Mouse (Mus musculus): Measurements from ENCODE around the gene Itgb3. TPM values are rescaled to one million over a fixed set of nuclear protein-coding genes. Genes with fewer than 3 reads are reported as not detected.

Gene Itgb3
- total RNA-seq, 1 experiment from 2014 or later = 6.1 TPM

DNA sequence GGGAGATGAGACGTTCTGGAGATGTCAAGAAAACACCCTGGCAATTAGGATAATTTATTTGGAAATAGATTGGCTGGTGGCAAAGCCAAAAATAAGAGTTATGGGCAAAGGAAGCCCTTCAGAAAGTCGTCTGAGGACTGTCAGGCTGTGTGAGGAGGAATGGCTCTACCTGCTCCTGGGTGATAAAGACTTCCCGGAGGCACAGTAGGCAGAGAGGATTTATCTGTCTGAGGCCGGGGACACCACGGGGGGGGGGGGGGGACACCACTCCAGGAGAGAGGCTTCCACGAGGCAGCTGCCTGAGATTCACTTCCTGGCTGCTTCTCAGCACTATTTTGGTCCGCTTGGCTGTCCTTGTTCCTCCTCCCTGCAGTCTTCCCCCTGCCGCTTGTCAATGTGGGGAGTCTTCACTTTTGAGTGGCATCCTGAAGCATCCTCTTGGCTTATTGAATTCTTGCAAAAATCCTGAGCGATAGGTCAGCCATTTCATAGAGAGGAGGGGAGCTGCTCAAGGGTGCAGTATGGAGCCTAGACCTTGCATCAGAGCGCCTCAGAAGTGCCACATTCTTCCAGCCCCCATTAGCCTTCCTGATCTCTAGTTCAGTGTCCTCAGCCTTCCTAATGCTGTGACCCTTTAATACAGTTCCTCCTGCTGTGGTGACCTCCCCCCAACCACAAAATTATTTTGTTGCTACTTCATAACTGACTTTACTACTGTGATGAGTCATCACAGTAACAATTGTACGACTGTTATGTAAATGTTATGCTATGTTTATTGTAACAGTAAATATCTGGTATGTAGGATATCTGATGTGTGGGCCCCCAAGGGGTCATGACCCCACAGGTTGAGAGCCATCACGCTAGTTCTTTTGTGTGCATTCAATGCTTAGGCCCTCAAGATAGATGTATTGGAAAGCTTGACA lies 14.5 kb downstream of the Itgb3 start:
- DNase-seq = no peak

DNA sequence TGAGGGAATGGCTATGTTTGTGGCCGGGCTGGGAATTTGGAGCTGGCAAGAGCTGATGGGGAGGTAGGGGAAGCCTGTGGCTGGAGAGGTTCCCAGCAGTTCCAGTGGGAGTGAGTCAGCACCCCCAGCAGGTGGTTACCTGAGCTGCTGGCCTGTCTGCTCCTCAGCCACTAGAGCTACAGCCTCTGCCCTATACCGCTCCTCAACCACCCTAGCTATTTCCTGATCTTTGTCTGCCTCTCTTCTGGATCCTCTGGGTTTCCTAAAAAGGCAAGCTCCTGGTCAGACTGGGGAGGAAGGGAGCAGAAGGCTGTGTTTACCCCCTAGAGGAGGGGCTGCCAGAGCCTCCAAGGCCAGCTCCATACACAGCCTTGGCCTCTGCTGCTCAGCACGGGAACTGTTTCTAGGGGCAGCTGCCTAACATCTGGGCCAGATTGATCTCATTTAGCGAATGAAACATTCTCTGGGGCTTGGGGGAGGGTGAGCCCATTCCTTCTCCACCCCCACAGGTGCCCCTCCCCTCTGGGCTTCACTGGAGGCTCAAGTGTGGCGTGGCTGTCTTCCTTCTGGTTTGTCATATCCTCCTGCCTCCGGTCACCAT lies 17.1 kb downstream of the Itgb3 start:
- no peak for DNase-seq

DNA sequence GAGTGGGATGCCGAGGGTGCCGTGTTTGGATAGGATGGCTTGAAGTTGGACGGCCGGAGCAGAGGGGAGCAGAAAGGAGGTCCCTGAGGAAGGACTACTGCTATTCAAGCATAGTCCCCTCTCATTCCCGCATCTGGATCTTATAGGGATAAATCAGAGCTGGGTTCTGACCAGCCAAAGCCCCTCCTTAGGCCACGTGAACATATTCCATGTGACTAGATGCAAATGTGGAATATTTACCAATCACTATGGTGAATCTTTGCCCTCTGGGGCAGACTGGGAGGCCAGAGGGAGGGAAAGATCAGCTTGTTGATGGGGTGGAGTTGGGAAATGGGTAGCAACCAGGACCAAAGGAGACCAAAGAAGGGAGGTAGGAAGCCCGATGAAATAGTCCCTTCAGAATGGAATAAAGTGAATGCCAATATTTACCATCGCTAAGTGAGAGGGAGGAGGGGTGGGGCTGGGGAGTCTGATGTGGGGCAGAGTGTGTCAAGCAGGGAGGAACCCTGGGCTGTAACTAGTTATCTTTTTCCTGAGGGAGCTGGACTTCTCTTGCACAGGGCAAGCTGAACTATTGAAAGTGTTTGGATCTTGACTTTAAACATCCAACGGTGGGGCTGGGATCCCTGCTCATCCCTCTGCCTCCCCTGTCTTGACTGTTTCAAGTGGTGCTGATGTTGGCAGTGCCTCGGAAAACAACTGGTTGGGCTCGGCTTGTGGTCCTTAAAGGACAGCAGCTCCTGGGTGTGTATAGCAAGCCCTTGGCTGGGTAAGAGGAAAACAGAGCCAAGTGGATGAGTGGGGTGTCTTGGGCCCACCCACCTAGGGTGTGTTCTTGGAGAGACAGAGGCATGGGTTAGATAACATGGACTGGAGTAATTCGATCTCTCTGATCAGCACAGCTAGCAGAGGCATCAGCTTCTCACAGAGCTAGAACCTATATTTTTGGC lies 17.9 kb downstream of the Itgb3 start:
- no peak for DNase-seq

DNA sequence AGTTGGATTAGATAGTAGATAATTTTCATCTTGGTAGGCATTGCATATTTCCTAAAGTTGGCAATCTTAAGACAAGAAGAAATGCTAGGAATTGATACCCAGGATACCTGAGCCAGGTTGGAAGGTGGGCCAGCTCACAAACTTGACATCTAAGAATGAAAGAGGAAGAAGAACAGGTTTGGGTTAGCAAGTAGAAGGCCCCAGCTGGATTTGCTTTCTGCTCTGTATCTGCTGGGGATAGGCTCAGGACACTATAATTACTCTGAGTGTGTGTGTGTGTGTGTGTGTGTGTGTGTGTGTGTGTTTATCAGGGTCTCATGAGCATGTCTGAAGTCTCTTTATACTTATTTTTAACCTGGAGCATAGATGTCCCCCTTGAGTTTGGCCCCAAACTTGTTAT lies 18.8 kb downstream of the Itgb3 start:
- DNase-seq = no peak

- no peak for DNase-seq
Measured at GRCm38 (mm10) chr11:104627616-104628301, 20.0 kb downstream of the Itgb3 start.

GRCm38 (mm10) chr11:104628566-104628965 lies 20.8 kb downstream of the Itgb3 start:
- no peak for DNase-seq

DNA sequence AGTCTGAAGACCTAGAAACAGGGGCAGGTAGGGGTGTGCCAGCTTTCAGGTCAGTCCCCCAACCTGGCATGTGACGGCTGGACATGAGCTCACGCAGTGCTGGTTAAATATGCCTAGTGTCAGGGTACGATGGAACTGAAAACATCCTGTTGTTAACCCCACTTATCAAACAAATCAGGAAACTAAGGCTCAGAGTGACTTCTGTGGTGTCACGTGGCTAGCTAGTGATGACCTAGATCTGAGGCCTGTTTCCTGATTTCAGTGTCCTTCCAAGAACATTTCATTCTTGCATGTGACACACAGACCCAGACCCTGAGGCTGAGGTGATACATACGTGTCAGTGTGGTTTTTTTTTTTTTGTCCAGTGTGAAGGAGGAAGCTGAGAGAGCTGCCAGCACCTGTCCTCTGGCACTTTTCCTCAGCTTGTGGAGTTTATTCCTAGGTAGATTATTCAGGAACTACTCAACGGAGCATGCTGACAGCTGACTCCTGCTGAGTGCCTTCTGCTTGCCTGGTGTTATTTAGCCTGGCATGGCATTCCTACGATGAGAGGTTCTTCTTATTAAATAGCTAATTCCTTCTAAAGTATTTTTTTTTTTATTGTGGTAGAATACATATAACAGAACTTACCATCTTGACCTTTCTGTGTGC lies 22.5 kb downstream of the Itgb3 start:
- DNase-seq = no peak

- no peak for DNase-seq
Measured at GRCm38 (mm10) chr11:104631306-104631705, 23.5 kb downstream of the Itgb3 start.

- DNase-seq = no peak
Measured at GRCm38 (mm10) chr11:104637010-104637409, 29.2 kb downstream of the Itgb3 start.

GRCm38 (mm10) chr11:104638006-104638405 lies 30.2 kb downstream of the Itgb3 start:
- DNase-seq = no peak

- DNase-seq = no peak
Measured at GRCm38 (mm10) chr11:104638906-104639305, 31.1 kb downstream of the Itgb3 start.

DNA sequence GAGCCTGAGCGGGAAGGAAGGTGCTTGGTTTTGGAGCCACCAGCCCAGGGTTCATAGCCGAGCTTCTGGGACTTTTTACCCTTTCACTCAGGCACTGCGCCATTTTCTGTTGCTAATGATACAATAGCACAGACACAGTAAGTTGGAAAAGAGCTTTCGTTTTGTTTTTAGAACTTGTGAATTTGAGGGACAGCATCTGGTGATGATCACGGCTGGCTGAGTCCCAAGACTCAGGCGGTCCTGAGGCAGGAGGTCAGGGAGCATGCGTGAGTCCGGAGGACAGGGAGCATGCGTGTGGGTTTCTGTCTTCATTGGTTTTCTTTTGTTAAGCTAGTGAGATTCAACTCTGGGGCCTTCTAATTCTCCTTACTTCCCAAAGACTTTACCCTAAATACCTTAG lies 31.8 kb downstream of the Itgb3 start:
- DNase-seq = no peak

DNA sequence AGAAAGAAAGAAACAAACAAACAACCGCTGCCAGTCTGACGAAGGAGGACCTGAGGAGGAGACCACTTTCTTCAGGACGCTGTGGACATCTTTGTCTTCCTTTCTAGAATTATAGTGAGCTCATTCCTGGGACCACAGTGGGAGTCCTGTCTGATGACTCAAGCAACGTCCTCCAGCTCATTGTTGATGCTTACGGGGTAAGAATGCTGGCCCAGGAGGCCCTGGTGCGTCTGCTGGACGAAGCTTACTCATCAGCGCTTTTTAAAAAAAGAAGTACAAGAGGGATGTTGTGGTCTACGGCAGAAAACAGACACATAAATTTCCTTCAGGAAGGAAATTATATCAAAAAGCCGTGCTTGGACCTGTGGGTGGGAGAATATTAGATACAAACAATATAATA lies 33.1 kb downstream of the Itgb3 start:
- DNase-seq = no peak

GRCm38 (mm10) chr11:104643236-104643635 lies 35.4 kb downstream of the Itgb3 start:
- DNase-seq = no peak

DNA sequence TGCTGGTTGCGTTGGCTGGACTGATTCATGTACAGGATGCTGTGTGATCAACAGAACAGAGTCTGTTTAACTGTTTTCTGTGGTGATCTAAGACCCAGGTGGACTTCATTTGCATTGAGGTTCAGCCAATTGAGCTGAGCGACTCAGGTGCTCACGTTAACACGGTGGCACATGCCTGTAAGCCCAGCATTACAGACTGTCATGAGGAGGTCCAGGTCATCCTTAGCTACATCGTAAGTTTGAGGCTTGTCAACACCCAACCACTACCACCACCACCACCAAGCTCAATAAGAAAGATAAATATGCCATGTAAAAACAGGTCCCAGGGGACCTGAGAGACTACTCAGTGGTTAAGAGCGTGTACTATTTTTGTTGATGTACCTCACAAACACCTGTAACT lies 37.6 kb downstream of the Itgb3 start:
- DNase-seq = no peak

DNA sequence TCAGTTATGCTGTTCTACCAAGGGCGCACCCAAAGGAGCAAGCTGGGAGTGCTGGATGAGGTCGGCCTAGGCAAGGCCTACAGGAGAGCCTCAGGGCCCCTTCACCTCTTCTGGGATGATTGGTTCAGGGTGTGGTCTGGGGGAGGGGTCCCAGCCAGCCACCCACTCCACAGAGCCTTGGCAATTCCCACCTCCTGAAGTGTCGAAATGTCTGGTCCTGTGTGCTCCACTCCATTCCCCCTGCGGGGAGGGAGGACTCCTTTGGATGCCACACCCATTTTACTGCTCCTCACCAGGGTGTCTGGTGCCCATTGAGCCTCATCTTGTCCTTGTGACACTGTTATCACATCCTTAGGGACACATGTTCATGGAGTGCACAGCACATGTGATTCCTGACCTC lies 38.4 kb downstream of the Itgb3 start:
- no peak for DNase-seq

DNA sequence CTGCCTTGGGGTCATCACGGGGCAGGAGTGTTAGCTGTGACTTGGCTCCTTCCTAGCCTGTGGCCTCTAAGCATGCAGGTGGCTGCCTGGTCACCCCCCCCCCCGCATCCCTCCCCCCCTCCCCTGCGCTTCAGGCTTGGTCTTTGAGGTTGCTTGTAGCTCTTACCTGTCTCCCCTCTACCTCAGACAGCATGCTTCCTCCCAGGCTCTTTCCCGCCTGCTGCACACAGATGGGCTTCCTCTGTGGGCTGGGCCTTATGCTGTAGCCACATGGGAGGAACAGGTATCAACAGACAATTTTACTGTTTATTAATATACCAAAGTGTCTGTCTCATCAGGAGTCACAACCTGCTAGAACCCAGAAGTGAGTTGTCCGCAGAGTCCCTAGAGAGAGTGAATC lies 38.8 kb downstream of the Itgb3 start:
- no peak for DNase-seq

GRCm38 (mm10) chr11:104647188-104647867 lies 39.5 kb downstream of the Itgb3 start:
- DNase-seq = no peak

DNA sequence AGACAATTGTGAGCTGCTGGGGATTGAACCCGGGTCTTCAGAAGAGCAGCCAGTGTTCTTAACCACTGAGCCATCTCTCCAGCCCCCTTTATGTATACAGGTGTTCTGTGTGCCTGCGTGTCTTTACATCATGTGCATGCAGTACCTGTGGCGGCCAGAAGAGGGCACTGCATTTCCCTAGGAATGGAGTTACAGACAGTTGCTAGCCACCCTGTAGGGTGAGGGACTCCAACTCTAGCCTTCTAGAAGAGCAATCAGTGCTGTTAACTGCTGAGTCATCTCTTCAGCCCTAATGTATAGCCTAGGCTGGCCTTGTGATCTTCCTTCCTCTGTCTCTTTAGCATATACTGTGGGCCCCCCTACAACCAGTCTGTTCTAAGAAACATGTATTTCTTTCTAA lies 40.8 kb downstream of the Itgb3 start:
- DNase-seq = no peak

GRCm38 (mm10) chr11:104660599-104660998 lies 52.8 kb downstream of the Itgb3 start:
- no peak for DNase-seq

DNA sequence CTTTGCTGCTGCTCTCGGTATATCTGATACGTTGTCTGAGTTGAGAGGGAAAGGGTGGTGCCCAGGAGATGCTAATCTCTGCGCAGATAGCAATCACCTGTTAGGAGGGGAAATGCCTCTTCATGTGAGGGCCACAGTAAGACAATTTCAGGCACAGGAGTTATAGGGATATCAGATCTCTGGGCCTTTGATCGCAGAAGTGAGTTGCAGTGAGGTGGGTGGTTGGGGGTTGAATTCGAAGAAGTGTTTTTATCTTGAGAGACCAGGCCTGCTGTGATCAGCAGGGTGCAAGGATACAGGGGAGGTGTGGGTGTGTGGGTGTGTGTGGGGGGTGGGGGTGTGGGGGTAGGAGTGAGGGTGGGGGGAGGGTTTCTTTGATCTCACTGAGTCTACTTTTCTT lies 53.3 kb downstream of the Itgb3 start:
- no peak for DNase-seq
